Comparison of ENCODE assay signal across 24 mouse cellular contexts in the genomic region with DNA sequence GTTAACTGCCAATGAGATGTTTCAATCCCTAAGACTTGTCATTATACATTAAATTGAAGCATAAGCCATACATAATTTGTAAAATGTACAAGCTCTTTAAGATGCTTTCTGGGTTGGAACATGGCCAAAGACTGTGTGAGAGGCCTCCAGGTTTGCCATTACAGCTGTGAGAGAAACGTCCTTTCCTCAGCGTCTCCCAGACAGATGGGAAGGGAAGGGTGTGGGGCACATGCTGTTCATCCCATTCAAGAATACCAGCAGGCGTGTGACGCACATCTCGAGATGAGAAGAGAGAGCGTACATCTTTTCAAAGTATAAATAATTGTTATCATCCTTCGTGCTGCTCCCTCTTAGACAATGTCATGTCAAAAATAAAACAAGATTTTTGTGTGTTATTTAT. TPM values are rescaled to one million over a fixed set of nuclear protein-coding genes. Genes with fewer than 3 reads are reported as not detected.
DNase-seq lines count a peak whose midpoint lies in the region; ATAC-seq and TF ChIP-seq lines count a peak whose summit lies in the region.
"Had no signal": no experiment of that assay in that cellular context is flagged by ENCODE, and none has a peak within 500 bp of the region (broad histone marks: within the 10 kb centered on the region; RNA-seq: fewer than 3 reads in every experiment).

No protein-coding gene starts in this region.

- no peak for TF ChIP-seq CTCF in layer of hippocampus, adult 2 months (conservative IDR thresholded peaks at IDR 0.05)
- TF ChIP-seq CTCF in brain, embryonic 14.5 days (IDR thresholded peaks at IDR 0.05; ENCODE audit: borderline replicate concordance, extremely low read depth, insufficient read depth, insufficient read length): no peak
- TF ChIP-seq CTCF in thymus, adult 2 months (IDR thresholded peaks at IDR 0.05; ENCODE audit: borderline replicate concordance, control insufficient read depth, extremely low read depth, insufficient read depth, low read length, poor library complexity): no peak

- no peak overlapping the region for H3K4me2 ChIP-seq in forebrain, embryonic 13.5 days
- H3K4me2 ChIP-seq in forebrain, embryonic 11.5 days (ENCODE audit: low read depth, low read length, severe bottlenecking): no peak overlapping the region
- H3K4me2 ChIP-seq: embryonic facial prominence, embryonic 12.5 days; embryonic facial prominence, embryonic 15.5 days; forebrain, embryonic 12.5 days had no signal

- ATAC-seq in forebrain, embryonic 13.5 days: peak; percentile 55; the same call in 1 of the 2 replicates
- no peak for ATAC-seq in forebrain, embryonic 11.5 days (replicated peaks; ENCODE audit: low FRiP score)
- ATAC-seq: forebrain, embryonic 16.5 days had no signal

- no peaks in the 10 kb centered on the region for H3K27me3 ChIP-seq in forebrain, embryonic 13.5 days
- no peaks in the 10 kb centered on the region for H3K27me3 ChIP-seq in forebrain, embryonic 11.5 days (ENCODE audit: control insufficient read depth, insufficient read depth, low read length)
- no peaks in the 10 kb centered on the region for H3K27me3 ChIP-seq in thymus, adult 2 months (ENCODE audit: control insufficient read depth, insufficient read depth, low read length)
- H3K27me3 ChIP-seq: embryonic facial prominence, embryonic 12.5 days; embryonic facial prominence, embryonic 15.5 days; forebrain, embryonic 12.5 days had no signal

- DNase-seq in forebrain, embryonic 11.5 days (ENCODE audit: low spot score): no peak
- DNase-seq in layer of hippocampus, adult 2 months (ENCODE audit: low spot score in 2 of 2): no peak
- DNase-seq in layer of hippocampus, postnatal 36 days: no peak
- peak; percentile 36 for DNase-seq in brain, adult 2 months (ENCODE audit: low read depth, low spot score)
- DNase-seq in brain, embryonic 14.5 days (ENCODE audit: low read depth): peak; percentile 70
- no peak for DNase-seq in thymus, adult 2 months
- DNase-seq: adrenal gland, adult 2 months; adrenal gland, postnatal 10 days; adrenal gland, postnatal 25 days; cerebellum, adult 11 months; cerebellum, adult 18-20 months; cerebellum, adult 8-10 months; cerebellum, adult 9-11 months; cerebellum, postnatal 14 days; cerebellum, postnatal 36 days; embryo, embryonic 11 days had no signal

- no peak overlapping the region for H3K27ac ChIP-seq in forebrain, embryonic 13.5 days
- no peak overlapping the region for H3K27ac ChIP-seq in forebrain, embryonic 11.5 days (ENCODE audit: low read depth, low read length)
- H3K27ac ChIP-seq in layer of hippocampus, adult 2 months: peak overlapping the region; percentile 36; the same call in 1 of the 2 replicates
- no peak overlapping the region for H3K27ac ChIP-seq in thymus, adult 2 months (ENCODE audit: control insufficient read depth, insufficient read depth, low read length)
- H3K27ac ChIP-seq: embryonic facial prominence, embryonic 12.5 days; embryonic facial prominence, embryonic 15.5 days; forebrain, embryonic 12.5 days had no signal

- H3K36me3 ChIP-seq in forebrain, embryonic 13.5 days (ENCODE audit: poor library complexity, severe bottlenecking): peaks cover 38% of the 10 kb centered on the region
- H3K36me3 ChIP-seq in forebrain, embryonic 11.5 days (ENCODE audit: control insufficient read depth, insufficient read depth, low read length): no peaks in the 10 kb centered on the region; the same call in 1 of the 2 replicates
- peaks cover 31% of the 10 kb centered on the region for H3K36me3 ChIP-seq in thymus, adult 2 months (ENCODE audit: control insufficient read depth, insufficient read depth, low read length)

- H3K9ac ChIP-seq in forebrain, embryonic 13.5 days: no peak overlapping the region
- no peak overlapping the region for H3K9ac ChIP-seq in forebrain, embryonic 11.5 days (ENCODE audit: low read length)
- H3K9ac ChIP-seq: embryonic facial prominence, embryonic 12.5 days; embryonic facial prominence, embryonic 15.5 days; forebrain, embryonic 12.5 days had no signal

- WGBS in forebrain, embryonic 13.5 days: 45% methylated on average over 7 of the region's 7 CpGs
- 65% methylated on average over 7 of the region's 7 CpGs for WGBS in forebrain, embryonic 11.5 days
- WGBS in thymus, adult 2 months: 92% methylated on average over 7 of the region's 7 CpGs

- H3K4me1 ChIP-seq in forebrain, embryonic 13.5 days: no peaks in the 10 kb centered on the region
- no peaks in the 10 kb centered on the region for H3K4me1 ChIP-seq in forebrain, embryonic 11.5 days (replicated peaks; ENCODE audit: control insufficient read depth, insufficient read depth, low read length)
- no peaks in the 10 kb centered on the region for H3K4me1 ChIP-seq in thymus, adult 2 months (replicated peaks; ENCODE audit: control insufficient read depth, insufficient read depth, low read length)
- H3K4me1 ChIP-seq: embryonic facial prominence, embryonic 12.5 days; embryonic facial prominence, embryonic 15.5 days; forebrain, embryonic 12.5 days had no signal

- no peak overlapping the region for H3K4me3 ChIP-seq in forebrain, embryonic 13.5 days
- no peak overlapping the region for H3K4me3 ChIP-seq in forebrain, embryonic 11.5 days (ENCODE audit: low read depth, low read length)
- no peak overlapping the region for H3K4me3 ChIP-seq in layer of hippocampus, adult 2 months
- no peak overlapping the region for H3K4me3 ChIP-seq in thymus, adult 2 months (ENCODE audit: control insufficient read depth, insufficient read depth, low read length)
- H3K4me3 ChIP-seq: embryonic facial prominence, embryonic 12.5 days; embryonic facial prominence, embryonic 15.5 days; erythroblast, embryonic 14.5 days; forebrain, embryonic 12.5 days had no signal

- H3K9me3 ChIP-seq in forebrain, embryonic 13.5 days (replicated peaks): peaks cover 7% of the 10 kb centered on the region
- peaks cover 4% of the 10 kb centered on the region; the same call in 1 of the 2 replicates for H3K9me3 ChIP-seq in forebrain, embryonic 11.5 days (ENCODE audit: control insufficient read depth, low read length)
- H3K9me3 ChIP-seq: embryonic facial prominence, embryonic 15.5 days had no signal

- no peak for TF ChIP-seq POLR2A in brain, embryonic 14.5 days (IDR thresholded peaks at IDR 0.05; ENCODE audit: borderline replicate concordance, extremely low read depth, insufficient read depth, insufficient read length, poor library complexity, severe bottlenecking)
- no peak for TF ChIP-seq POLR2A in thymus, adult 2 months (IDR thresholded peaks at IDR 0.05; ENCODE audit: control insufficient read depth, extremely low read depth, insufficient read depth, low read length, poor library complexity)

RNA-seq across cellular contexts. Expression of gene Insl6, which starts 12.5 kb away (rescaled TPM):
- 3.4 and 3.6 TPM in 2 replicates for polyA plus RNA-seq in forebrain, embryonic 13.5 days (2015; fragmentation: Nextera tagmentation; extraction: Ambion mirVana)
- polyA plus RNA-seq in forebrain, embryonic 11.5 days (2014; fragmentation: Nextera tagmentation; extraction: Ambion mirVana): 6.7 and 7.2 TPM in 2 replicates
- 1 to 10 TPM in 1 of 2 experiments, under 1 TPM in 1; 0.74 to 1.3 TPM for total RNA-seq in layer of hippocampus, adult 2 months (2021)
- total RNA-seq in layer of hippocampus, postnatal 36 days (2021): not detected
- polyA plus RNA-seq in brain, embryonic 14.5 days (2012; rRNA removed): 1.0 and 1.6 TPM in 2 replicates
- 9.6 and 9.8 TPM in 2 replicates for polyA plus RNA-seq in thymus, adult 2 months (2012; rRNA removed)
- polyA plus RNA-seq: erythroblast, embryonic 14.5 days had no signal

RNA-seq across cellular contexts. Expression of gene Rln1, which starts 21.8 kb away (rescaled TPM):
- 1.6 TPM in 2 replicates for polyA plus RNA-seq in forebrain, embryonic 13.5 days (2015; fragmentation: Nextera tagmentation; extraction: Ambion mirVana)
- polyA plus RNA-seq in forebrain, embryonic 11.5 days (2014; fragmentation: Nextera tagmentation; extraction: Ambion mirVana): 0.79 and 0.99 TPM in 2 replicates
- total RNA-seq in layer of hippocampus, adult 2 months (2021): 1 to 10 TPM; 2.2 to 4.1 TPM
- total RNA-seq in layer of hippocampus, postnatal 36 days (2021): 1 to 10 TPM; 1.1 to 2.5 TPM
- 1.3 and 1.5 TPM in 2 replicates for polyA plus RNA-seq in brain, embryonic 14.5 days (2012; rRNA removed)
- 0.20 and 0.38 TPM in 2 replicates for polyA plus RNA-seq in thymus, adult 2 months (2012; rRNA removed)
- total RNA-seq: adrenal gland, adult 2 months; adrenal gland, postnatal 10 days; adrenal gland, postnatal 25 days; adrenal gland, postnatal 4 days; common myeloid progenitor, adult 5-6 weeks had no signal
- polyA plus RNA-seq: adrenal gland, adult 2 months; erythroblast, embryonic 14.5 days had no signal

RNA-seq across cellular contexts. Expression of gene Plgrkt, which starts 54.5 kb away (rescaled TPM):
- polyA plus RNA-seq in forebrain, embryonic 13.5 days (2015; fragmentation: Nextera tagmentation; extraction: Ambion mirVana): 88.6 and 102 TPM in 2 replicates
- 55.7 and 59.5 TPM in 2 replicates for polyA plus RNA-seq in forebrain, embryonic 11.5 days (2014; fragmentation: Nextera tagmentation; extraction: Ambion mirVana)
- total RNA-seq in layer of hippocampus, adult 2 months (2021): 10 to 100 TPM; 26.4 to 27.6 TPM
- 10 to 100 TPM; 27.9 to 32.1 TPM for total RNA-seq in layer of hippocampus, postnatal 36 days (2021)
- polyA plus RNA-seq in brain, embryonic 14.5 days (2012; rRNA removed): 50.7 and 63.5 TPM in 2 replicates
- 116 and 144 TPM in 2 replicates for polyA plus RNA-seq in thymus, adult 2 months (2012; rRNA removed)

RNA-seq across cellular contexts. Expression of gene Cd274, which starts 54.6 kb away (rescaled TPM):
- 0.38 and 0.41 TPM in 2 replicates for polyA plus RNA-seq in forebrain, embryonic 13.5 days (2015; fragmentation: Nextera tagmentation; extraction: Ambion mirVana)
- polyA plus RNA-seq in forebrain, embryonic 11.5 days (2014; fragmentation: Nextera tagmentation; extraction: Ambion mirVana): 0.23 and 0.61 TPM in 2 replicates
- 1 to 10 TPM in 1 of 2 experiments, under 1 TPM in 1; 1.00 to 1.2 TPM for total RNA-seq in layer of hippocampus, adult 2 months (2021)
- total RNA-seq in layer of hippocampus, postnatal 36 days (2021): 1 to 10 TPM in 1 of 2 experiments, under 1 TPM in 1; 0.94 to 1.3 TPM
- polyA plus RNA-seq in brain, embryonic 14.5 days (2012; rRNA removed): 1.00 and 1.1 TPM in 2 replicates
- 21.1 and 22.9 TPM in 2 replicates for polyA plus RNA-seq in thymus, adult 2 months (2012; rRNA removed)
- polyA plus RNA-seq: erythroblast, embryonic 14.5 days had no signal

Comparison
In these comparisons a context has a peak if more than half of its experiments do, and no peak if none do; other contexts are left out.
1. DNase-seq: peak in brain, adult 2 months (single experiment) and brain, embryonic 14.5 days (single experiment); none in forebrain, embryonic 11.5 days (single experiment), layer of hippocampus, adult 2 months (0 of 2), layer of hippocampus, postnatal 36 days (0 of 2) and thymus, adult 2 months (single experiment).